Mouse (Mus musculus): Measurements from ENCODE around the gene Plxdc2. TPM values are rescaled to one million over a fixed set of nuclear protein-coding genes. Genes with fewer than 3 reads are reported as not detected.
A peak's percentile ranks its signal among the peaks of the same experiment; 100 is the strongest.
"Not testable (repeated sequence)": the region's sequence is repeated elsewhere in the genome, so short reads cannot be mapped to it uniquely, and the experiment has no call there.

Gene Plxdc2
- total RNA-seq, 4 experiments from 2014 or later, result 29.1 to 71.3 (median 50.6) TPM

DNA sequence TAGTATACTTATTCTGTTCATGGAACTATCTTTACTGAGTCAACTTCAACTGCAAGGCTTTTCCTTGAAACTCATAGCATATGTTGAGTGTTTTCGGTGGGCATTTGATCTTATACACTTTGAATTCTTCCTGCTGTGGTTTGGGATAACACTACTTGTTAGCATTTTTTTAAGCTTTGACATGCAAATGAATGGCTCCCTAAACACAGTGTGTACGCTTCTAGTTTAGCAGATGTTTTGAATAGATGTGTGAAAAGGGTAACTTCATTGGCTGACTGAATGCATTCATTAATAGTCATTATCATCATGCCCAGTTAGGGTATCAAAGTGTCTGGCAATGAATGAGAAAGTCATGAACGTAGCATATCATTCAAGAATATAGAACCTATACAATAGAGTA lies 385.7 kb downstream of the Plxdc2 start:
- DNase-seq (ENCODE audit: low spot score in 2 of 2), result no peak

DNA sequence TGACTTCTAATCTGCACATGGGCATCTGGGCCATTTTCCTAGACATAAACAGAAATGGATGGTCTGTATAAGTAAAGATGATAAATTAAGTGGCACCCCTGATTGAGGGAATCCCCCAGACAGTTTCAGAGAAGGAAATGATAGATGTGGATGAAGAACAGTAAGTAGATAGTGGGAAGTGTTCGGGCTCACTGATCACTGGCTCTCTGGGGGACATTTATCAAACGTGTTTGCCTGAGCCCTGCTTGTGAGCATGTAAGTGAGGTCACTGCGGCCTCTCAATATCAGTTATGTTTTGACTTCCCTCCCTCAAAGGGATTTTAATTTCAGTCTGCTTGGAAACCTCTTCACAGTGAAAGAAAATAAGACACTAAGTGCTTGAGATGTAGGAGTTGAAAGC lies 387.5 kb downstream of the Plxdc2 start:
- no peak for DNase-seq (ENCODE audit: low spot score in 2 of 2)

DNA sequence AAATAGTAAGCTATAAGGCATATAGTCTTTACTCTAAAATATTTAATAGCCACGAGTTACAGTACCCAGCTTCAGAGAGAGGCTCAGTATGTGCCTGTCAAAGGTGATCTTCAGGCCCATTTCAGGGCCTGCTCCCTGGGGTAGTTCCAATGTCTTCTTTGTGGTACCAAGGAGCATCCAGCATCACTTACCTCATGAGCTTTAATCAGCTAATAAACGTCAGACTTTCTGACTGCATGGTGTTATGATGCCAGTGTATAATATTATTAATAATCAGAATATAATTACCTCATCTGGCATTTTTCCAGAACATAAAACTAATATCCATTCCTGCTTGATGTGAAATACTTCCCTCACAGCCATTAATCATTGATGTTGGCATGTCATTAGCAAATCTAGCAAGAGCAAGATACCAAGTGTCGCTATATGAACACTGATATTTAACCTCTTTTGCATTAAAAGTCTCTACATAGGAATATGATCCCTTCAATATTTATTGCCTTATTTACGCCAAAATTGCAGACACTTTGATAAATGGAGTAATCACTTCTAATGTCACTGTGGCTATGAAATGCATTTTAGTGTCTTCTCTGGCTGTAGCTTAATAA lies 393.3 kb downstream of the Plxdc2 start:
- DNase-seq (ENCODE audit: low spot score in 2 of 2), result no peak

DNA sequence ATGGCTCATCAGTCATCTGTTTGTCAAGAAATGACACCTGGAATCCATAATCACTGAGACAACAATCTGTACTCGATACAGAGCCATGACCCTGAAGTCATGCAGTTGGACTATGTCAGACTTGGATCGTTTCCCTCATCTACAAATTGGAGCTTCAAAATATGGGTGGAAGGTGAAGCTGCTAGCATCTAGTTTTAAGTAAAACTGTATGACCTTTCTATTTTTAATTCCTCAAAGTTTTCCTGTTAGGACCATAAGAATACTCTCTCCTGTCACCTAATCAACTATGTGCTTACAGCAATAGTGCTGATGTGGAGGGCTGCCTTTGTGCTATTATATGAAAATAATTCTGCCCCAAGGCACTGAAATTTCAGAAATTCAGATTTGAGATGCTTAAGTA lies 401.1 kb downstream of the Plxdc2 start:
- no peak for DNase-seq (ENCODE audit: low spot score in 2 of 2)

DNA sequence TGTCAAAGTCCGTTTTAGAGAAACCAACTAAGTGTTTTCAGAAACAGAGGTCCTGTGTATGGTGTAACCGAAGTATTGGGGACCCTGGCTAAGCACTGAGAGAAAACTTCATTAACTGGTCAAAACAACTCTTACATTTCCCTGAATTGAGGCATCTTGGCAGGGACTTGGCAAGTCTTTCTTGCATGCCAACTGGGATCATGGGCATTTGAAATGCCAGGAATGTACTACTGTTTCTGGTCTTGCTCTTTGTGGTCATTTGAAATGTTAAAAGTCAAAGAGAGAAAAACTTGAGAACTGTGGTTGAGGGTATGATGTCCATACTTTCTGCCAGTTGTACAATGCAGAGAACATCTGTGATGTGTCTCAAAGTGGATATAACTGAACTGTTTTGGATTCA lies 403.7 kb downstream of the Plxdc2 start:
- DNase-seq (ENCODE audit: low spot score in 2 of 2), result no peak

DNA sequence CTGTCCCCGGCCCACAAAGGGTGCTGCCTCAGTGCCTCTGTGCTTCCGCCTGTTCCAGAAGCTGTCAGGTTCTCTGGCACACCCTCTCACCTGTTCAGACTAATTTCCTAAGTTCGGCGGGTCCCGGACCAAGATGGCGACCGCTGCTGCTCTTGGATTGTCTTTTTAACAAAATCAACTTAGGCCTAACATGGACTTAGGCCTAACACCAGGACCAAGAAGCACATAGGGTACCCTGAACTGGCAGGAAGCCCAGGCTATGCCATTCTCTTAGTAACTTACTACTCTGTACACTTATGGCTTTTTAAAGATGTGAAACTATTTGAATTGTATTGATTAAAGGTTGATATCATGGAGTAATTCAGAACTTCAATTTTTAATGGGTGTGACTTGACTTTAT lies 413.0 kb downstream of the Plxdc2 start:
- DNase-seq (ENCODE audit: low spot score in 2 of 2), result not testable (repeated sequence)

DNA sequence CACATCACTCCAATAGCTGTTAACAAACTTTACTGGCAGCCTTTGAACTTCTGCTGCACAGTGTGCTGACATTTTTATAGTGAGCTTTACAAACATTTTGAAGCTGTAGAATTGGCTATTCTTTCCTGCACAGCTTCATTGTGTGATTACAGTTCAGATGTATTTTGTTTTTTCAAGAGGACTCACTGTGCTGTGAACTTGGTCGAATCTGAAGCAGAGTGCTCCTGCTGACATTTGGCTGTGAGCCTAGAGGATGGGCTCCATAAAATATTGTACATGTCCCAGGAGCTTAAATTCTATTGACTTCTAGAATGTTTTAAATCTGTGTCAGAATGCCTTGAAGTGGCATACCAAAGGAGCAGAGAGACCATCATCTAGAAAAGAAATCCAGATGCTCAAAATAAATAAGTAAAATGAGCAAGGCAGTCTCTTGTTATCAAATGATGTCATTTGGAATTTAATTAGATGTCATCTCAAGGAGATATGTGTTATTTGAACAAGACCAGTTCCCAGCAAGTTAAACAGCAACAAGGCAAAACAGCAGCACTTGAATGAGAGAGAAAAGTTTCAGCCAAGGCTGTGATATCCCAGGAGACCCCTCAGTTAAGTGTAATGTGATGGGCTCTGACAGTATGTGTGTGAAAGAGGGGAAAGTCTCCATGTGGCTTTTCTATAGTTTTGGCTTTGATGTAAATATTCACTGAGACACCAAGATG lies 417.5 kb downstream of the Plxdc2 start:
- DNase-seq (ENCODE audit: low spot score in 2 of 2), result no peak

DNA sequence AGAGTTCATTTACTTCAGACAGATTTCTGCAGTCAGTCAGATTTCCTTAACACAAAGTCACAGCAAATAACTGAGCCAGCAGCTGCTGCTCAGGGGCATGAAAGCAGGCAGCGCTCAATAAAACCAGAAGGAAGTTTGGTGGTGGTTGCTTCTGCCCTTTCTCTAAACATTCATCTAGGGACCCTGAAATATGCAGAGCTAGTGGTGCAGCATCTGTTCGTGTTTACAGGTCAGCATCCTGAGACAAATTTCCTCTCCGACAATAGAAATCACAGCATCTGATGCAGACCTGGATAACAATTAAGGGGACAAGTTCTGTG lies 418.0 kb downstream of the Plxdc2 start:
- DNase-seq (ENCODE audit: low spot score in 2 of 2), result no peak

DNA sequence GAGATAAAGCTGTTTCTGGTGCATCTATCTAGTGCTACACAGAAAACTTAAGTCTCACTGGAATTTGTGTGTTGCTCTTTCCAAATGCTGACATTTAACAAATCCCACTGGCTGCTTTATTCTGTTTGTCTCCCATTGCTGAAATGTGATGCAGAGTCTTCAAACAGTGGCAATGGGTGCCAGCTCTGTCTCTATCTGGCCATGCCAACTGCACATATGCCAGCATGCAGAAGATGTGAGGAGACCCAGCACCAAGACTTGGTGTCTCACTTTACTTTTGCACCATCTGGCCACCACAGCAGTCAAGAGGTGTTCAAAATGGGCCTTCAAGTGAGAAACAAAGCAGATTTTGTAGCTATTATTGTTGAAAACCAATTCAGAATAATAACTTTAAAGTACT lies 439.2 kb downstream of the Plxdc2 start:
- DNase-seq (ENCODE audit: low spot score in 2 of 2), result peak in 1 of 2 experiments; percentile 18
